Mouse (Mus musculus): ENCODE results near the gene Ifitm3. TPM values are rescaled to one million over a fixed set of nuclear protein-coding genes. Genes with fewer than 3 reads are reported as not detected.

Ifitm3 gene
- polyA plus RNA-seq, 1 experiment = 47.9 TPM

DNA sequence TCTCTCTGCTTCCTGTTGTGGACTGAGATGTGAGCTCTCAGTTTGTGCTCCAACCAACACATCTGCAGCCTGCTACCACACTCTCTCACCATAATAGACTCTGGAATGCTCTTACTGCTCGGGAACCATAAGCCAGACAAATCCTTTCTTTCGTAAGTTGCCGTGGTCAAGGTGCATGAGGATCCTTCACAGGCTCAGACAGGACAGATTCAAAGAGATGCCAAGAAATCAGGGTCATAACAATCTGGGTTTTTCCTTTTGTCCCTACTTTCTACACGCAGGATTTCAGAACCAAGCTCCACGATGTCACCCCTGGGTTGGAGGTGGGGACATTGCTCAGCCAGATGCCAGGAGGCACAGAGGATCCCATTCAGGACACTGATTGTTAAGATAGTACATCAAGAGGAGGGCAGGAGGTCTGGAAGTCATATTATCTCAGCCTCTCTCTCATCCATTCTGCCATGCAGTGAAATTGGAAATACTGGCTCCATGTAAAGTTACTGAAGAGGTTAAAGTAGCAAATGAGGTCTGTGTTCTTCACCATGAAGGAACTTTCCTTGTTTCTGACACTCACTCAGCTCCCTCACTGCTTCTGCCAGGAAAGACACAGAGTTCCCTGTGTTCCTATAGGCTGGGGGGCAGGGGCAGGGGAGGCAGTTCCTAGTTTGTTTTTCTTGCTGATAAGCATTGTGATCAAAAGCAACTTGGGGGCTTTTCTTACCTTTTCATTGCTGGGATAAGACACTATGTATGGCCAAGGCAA, 7.1 kb downstream of the Ifitm3 start:
- WGBS = 81% methylated on average over 5 of the region's 5 CpGs
- DNase-seq = no peak
- Histone ChIP-seq H3K27me3 (ENCODE audit: control insufficient read depth, insufficient read depth, low read length) (no peaks in the 10 kb centered on the region), H3K4me3 (replicated peaks; ENCODE audit: insufficient read depth, low read depth, low read length) (no peak overlapping the region), H3K27ac (ENCODE audit: insufficient read depth, low read length) (no peak overlapping the region), H3K4me1 (ENCODE audit: control insufficient read depth, insufficient read depth, low read length) (no peaks in the 10 kb centered on the region)
- TF ChIP-seq CTCF (IDR thresholded peaks at IDR 0.05; ENCODE audit: borderline replicate concordance, insufficient read depth, low read depth, low read length) (no peak), POLR2A (IDR thresholded peaks at IDR 0.05; ENCODE audit: borderline replicate concordance, insufficient read depth, low read length) (no peak)

DNA sequence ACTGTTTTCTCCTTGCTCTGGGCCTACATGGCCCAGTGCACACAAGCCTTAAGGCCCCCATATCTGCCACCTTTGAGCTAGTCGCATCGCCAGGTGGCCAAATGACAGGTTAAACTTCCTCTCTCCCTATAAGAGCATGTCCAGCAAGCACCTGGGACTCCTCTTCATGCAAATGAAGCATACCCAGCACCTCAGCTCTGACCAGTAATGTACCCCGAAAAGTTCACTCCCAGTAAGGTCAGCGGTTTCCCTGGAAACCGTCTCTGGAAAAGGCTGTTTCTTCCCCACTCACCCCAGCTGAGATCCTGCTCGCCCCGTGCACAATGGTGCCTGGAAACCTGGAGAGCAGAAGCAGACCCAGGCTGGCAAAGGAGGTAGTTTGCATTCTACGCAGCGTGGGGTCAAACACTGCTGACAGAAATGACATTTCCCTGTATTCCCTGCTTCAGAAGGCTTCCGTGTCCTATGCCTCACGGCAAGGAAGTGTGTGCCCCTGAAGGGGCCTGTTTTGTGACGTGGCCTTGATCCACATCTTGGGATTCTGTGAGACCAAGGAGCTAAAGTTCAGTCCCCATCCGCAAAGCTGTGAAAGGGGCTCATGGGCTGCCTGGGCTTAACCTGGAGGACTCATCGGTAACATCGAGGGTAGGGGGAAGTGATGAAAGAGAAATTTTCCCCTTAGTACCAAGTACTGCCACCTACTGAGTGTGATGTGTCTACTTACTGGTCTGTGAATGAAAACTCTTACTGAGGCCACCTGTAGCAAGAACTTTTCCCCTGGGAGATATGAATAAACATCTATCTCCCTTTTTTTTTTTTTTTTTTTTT, 9.5 kb downstream of the Ifitm3 start:
- H3K27ac ChIP-seq (ENCODE audit: insufficient read depth, low read length) = no peak overlapping the region
- no peak for DNase-seq
- H3K4me3 ChIP-seq (replicated peaks; ENCODE audit: insufficient read depth, low read depth, low read length) = no peak overlapping the region
- TF ChIP-seq POLR2A (IDR thresholded peaks at IDR 0.05; ENCODE audit: borderline replicate concordance, insufficient read depth, low read length) = no peak
- TF ChIP-seq CTCF (IDR thresholded peaks at IDR 0.05; ENCODE audit: borderline replicate concordance, insufficient read depth, low read depth, low read length) = no peak
- H3K4me1 ChIP-seq (ENCODE audit: control insufficient read depth, insufficient read depth, low read length) = no peaks in the 10 kb centered on the region
- 65% methylated on average over 15 of the region's 15 CpGs for WGBS
- no peaks in the 10 kb centered on the region for H3K27me3 ChIP-seq (ENCODE audit: control insufficient read depth, insufficient read depth, low read length)

DNA sequence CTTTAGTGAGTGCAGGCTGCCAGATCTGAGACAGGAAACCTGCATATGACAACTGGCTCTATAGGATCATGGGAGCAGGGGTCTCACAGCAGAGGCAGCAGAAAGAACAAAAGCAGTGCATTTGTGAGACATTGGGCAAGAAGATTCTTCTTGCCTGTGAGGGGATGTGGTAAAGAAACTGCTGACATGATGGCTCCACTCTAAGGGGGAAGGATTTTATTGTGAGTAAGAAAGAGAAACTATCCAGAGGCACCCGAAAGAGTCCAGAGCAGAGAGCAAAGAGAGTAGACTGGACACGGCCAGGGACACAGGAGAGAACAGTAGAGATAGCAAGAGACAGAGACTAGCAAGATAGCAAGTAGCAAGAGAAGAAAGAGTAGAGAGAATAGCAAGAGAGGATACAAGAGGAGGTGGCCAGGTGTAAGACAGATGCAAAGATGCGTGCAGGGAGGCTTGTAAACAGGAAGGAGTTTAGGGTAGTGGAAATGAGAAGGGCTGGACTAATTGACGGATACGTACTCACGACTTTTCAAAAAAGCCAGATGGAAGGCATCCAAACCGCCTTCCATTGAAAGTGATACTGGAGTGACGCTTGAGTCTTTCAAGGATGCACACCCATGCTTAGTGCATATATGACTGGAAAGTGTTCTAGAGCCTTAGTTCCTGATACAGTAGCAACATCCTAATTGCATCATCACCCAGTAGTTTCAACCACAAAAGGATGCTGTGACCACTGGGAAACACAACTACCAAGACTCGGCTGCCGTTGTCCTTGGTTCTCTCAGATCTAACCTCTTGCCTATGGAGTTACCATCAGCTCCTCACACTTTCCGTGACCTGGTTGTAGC, 11.5 kb downstream of the Ifitm3 start:
- WGBS = 83% methylated on average over 11 of the region's 11 CpGs
- Histone ChIP-seq H3K4me3 (replicated peaks; ENCODE audit: insufficient read depth, low read depth, low read length) (no peak overlapping the region), H3K27me3 (ENCODE audit: control insufficient read depth, insufficient read depth, low read length) (no peaks in the 10 kb centered on the region), H3K27ac (ENCODE audit: insufficient read depth, low read length) (no peak overlapping the region), H3K4me1 (ENCODE audit: control insufficient read depth, insufficient read depth, low read length) (no peaks in the 10 kb centered on the region)
- DNase-seq = no peak
- TF ChIP-seq POLR2A (IDR thresholded peaks at IDR 0.05; ENCODE audit: borderline replicate concordance, insufficient read depth, low read length) (no peak), CTCF (IDR thresholded peaks at IDR 0.05; ENCODE audit: borderline replicate concordance, insufficient read depth, low read depth, low read length) (no peak)

DNA sequence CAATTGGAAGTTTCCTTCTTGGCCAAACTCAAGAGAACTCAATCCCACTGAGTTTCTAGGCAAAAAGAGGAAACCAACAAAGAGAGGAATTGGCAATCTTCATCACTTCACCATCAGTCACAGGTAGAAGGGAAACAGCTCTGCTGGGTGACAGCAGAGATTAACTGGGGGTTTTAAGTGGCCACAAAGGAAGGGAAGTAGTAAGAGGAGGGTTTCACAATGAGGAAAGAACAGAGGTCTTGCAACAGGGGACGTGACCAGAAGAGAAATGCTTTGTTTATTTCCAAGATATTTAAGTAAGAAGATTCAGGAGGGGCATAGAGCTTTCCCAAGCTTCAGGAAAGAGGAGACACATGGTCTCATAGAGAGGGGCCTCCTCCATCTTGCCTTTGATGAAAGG, 12.8 kb downstream of the Ifitm3 start:
- H3K27me3 ChIP-seq (ENCODE audit: control insufficient read depth, insufficient read depth, low read length) = no peaks in the 10 kb centered on the region
- no peak overlapping the region for H3K4me3 ChIP-seq (replicated peaks; ENCODE audit: insufficient read depth, low read depth, low read length)
- DNase-seq = no peak
- 56% methylated on average over 1 of the region's 1 CpGs for WGBS
- TF ChIP-seq POLR2A (IDR thresholded peaks at IDR 0.05; ENCODE audit: borderline replicate concordance, insufficient read depth, low read length) (no peak), CTCF (IDR thresholded peaks at IDR 0.05; ENCODE audit: borderline replicate concordance, insufficient read depth, low read depth, low read length) (no peak)
- H3K4me1 ChIP-seq (ENCODE audit: control insufficient read depth, insufficient read depth, low read length) = no peaks in the 10 kb centered on the region
- H3K27ac ChIP-seq (ENCODE audit: insufficient read depth, low read length) = no peak overlapping the region

DNA sequence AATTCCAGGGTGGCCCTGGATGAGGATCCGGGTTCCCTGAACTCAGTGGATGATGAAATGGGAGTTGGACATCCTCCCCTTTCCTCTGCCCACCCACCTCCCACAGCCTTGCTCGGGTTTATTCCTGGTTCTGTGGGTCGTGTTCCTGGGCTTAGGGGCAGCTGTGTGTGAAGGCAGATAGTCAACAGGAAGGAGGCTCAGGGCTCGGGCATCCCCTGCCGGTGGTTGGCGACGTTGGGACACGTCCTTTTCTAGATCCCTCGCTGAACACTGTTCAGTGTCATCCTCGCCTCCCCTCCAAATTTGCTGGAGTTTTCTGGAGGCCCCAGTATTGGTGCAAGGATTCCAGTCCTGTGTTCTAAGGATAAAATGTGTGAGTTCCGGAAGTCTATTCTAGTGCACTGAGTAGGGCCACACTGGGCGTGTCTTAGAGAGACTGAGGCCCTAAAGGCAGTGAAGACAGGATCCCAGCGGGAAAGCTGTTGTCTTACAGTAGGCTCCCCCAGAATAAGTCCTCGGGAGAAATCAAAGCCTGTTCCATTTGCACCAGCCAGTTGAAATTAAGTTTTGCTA, 19.4 kb downstream of the Ifitm3 start:
- Histone ChIP-seq H3K4me3 (replicated peaks; ENCODE audit: insufficient read depth, low read depth, low read length) (no peak overlapping the region), H3K27me3 (ENCODE audit: control insufficient read depth, insufficient read depth, low read length) (no peaks in the 10 kb centered on the region), H3K27ac (ENCODE audit: insufficient read depth, low read length) (no peak overlapping the region), H3K4me1 (ENCODE audit: control insufficient read depth, insufficient read depth, low read length) (no peaks in the 10 kb centered on the region)
- 89% methylated on average over 14 of the region's 14 CpGs for WGBS
- no peak for TF ChIP-seq POLR2A (IDR thresholded peaks at IDR 0.05; ENCODE audit: borderline replicate concordance, insufficient read depth, low read length)
- no peak for TF ChIP-seq CTCF (IDR thresholded peaks at IDR 0.05; ENCODE audit: borderline replicate concordance, insufficient read depth, low read depth, low read length)
- DNase-seq = no peak

DNA sequence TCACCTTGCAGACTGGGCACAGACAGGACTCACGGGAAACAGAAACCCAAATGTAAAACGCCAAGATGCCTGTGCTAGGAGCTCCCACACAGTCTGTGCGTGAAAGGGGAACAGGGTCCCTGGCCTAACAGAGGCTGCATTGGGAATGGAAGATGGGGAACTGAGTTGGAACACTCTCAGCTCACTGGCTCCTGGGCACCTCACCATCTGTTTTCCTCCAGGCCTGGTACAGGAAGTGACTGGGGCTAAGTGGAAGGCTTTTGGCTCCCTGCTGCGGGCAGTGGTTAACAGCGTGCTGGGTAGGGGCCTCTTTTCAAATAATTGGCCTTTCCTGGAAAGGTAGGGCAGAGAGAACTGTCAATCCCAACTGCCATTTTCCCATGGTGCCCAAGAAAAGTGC, 19.9 kb downstream of the Ifitm3 start:
- Histone ChIP-seq H3K4me3 (replicated peaks; ENCODE audit: insufficient read depth, low read depth, low read length) (no peak overlapping the region), H3K27me3 (ENCODE audit: control insufficient read depth, insufficient read depth, low read length) (no peaks in the 10 kb centered on the region), H3K4me1 (ENCODE audit: control insufficient read depth, insufficient read depth, low read length) (no peaks in the 10 kb centered on the region), H3K27ac (ENCODE audit: insufficient read depth, low read length) (no peak overlapping the region)
- TF ChIP-seq CTCF (IDR thresholded peaks at IDR 0.05; ENCODE audit: borderline replicate concordance, insufficient read depth, low read depth, low read length) (no peak), POLR2A (IDR thresholded peaks at IDR 0.05; ENCODE audit: borderline replicate concordance, insufficient read depth, low read length) (no peak)
- DNase-seq = no peak
- 37% methylated on average over 5 of the region's 5 CpGs for WGBS

DNA sequence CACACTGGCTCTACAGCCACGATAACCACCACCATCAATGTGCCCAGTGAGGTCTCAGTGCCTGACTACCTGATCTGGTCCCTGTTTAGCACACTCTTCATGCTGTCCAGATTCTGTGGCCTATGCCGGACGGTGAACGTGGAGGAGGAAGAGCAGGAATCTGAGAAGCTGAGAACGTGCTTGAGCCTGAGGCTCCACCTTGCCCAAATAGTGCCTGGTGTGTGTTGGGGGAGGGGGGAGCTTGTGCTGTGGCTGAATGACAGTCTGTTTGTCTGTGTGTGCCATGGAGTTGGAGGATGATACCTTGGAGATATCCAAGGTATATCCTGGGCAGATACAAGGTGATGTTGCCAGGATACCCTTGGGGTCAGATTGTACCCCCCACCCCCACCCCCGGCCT, 20.4 kb downstream of the Ifitm3 start:
- Histone ChIP-seq H3K4me1 (ENCODE audit: control insufficient read depth, insufficient read depth, low read length) (no peaks in the 10 kb centered on the region), H3K27me3 (ENCODE audit: control insufficient read depth, insufficient read depth, low read length) (no peaks in the 10 kb centered on the region), H3K27ac (ENCODE audit: insufficient read depth, low read length) (no peak overlapping the region), H3K4me3 (replicated peaks; ENCODE audit: insufficient read depth, low read depth, low read length) (no peak overlapping the region)
- 69% methylated on average over 6 of the region's 6 CpGs for WGBS
- TF ChIP-seq POLR2A (IDR thresholded peaks at IDR 0.05; ENCODE audit: borderline replicate concordance, insufficient read depth, low read length) (no peak), CTCF (IDR thresholded peaks at IDR 0.05; ENCODE audit: borderline replicate concordance, insufficient read depth, low read depth, low read length) (no peak)
- DNase-seq = no peak
